In the genomic region with DNA sequence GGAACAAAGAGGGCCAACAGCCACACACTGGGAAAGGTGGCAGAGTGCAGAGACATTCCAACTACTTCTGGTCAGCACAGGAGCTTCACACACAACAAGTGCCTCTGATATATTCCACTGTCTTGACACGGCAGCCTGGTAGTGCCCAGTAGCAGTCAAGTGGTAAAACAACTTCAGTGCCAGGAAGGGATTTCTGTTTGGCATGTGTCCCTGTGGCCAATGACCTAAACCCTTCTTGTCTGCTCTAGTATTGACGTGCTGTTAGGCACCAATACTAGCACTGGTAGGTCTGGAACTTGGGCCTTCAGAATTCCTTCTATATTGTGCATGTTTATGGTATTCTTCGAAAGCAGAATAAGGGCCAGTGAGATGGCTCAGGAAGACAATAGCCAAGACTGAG, we compare ENCODE assay signal across 22 mouse cellular contexts. TPM values are rescaled to one million over a fixed set of nuclear protein-coding genes. Genes with fewer than 3 reads are reported as not detected.
DNase-seq lines count a peak whose midpoint lies in the region; ATAC-seq and TF ChIP-seq lines count a peak whose summit lies in the region.
"Had no signal": no experiment of that assay in that cellular context is flagged by ENCODE, and none has a peak within 500 bp of the region (broad histone marks: within the 10 kb centered on the region; RNA-seq: fewer than 3 reads in every experiment).

No protein-coding gene starts in this region.

- TF ChIP-seq POLR2A in kidney, adult 2 months (IDR thresholded peaks at IDR 0.05; ENCODE audit: low read depth, low read length), result no peak
- TF ChIP-seq POLR2A in liver, adult 2 months (IDR thresholded peaks at IDR 0.05; ENCODE audit: extremely low read depth, insufficient read depth, low read length), result no peak

- TF ChIP-seq CTCF in gastrocnemius, adult 2 months (IDR thresholded peaks at IDR 0.05), result no peak
- TF ChIP-seq CTCF in kidney, adult 2 months (conservative IDR thresholded peaks at IDR 0.05; ENCODE audit: insufficient read depth, insufficient read length, low read depth, low read length), result no peak
- no peak for TF ChIP-seq CTCF in liver, adult 2 months (IDR thresholded peaks at IDR 0.05; ENCODE audit: low read depth, low read length)

- H3K79me2 ChIP-seq in liver, adult 2 months (ENCODE audit: control insufficient read depth, insufficient read depth, low read length), result 0 out of 2 replicates have a peak, but pooled peaks cover 2% of the 10 kb centered on the region

- no peaks in the 10 kb centered on the region for H3K9me3 ChIP-seq in liver, embryonic 12.5 days (replicated peaks)
- no peaks in the 10 kb centered on the region for H3K9me3 ChIP-seq in forebrain, embryonic 10.5 days
- H3K9me3 ChIP-seq: G1E; hindbrain, embryonic 12.5 days; hindbrain, embryonic 15.5 days had no signal

- H3K9ac ChIP-seq in liver, adult 2 months (ENCODE audit: low read depth, low read length), result no peak overlapping the region
- H3K9ac ChIP-seq in liver, embryonic 12.5 days, result no peak overlapping the region
- H3K9ac ChIP-seq: forebrain, postnatal 0 days; hindbrain, embryonic 12.5 days; hindbrain, embryonic 15.5 days had no signal

- intact Hi-C loops in gastrocnemius, adult 2 months (cut with DNase I), result loop anchor here (10.0 kb wide), 1 partner anchor 50 kb away; no protein-coding TSS in a partner anchor
- intact Hi-C loops in gastrocnemius, postnatal 36 days (cut with DNase I), result no loop called here

- DNase-seq in gastrocnemius, adult 2 months, result peak; percentile 33
- DNase-seq in gastrocnemius, postnatal 36 days, result no peak
- peak; percentile 49 for DNase-seq in kidney, adult 2 months
- DNase-seq in kidney, adult 18-20 months, result no peak
- peak; percentile 78 for DNase-seq in liver, adult 2 months (ENCODE audit: extremely low read depth, low read depth, low spot score)
- no peak for DNase-seq in forebrain, embryonic 10.5 days (ENCODE audit: extremely low spot score, low spot score)
- DNase-seq: adrenal gland, adult 8-10 months; adrenal gland, postnatal 36 days; B cell, adult 2 months; cerebellum, adult 18-20 months; cerebellum, adult 9-10 months; cerebellum, postnatal 14 days; forebrain, postnatal 0 days; gastrocnemius, postnatal 25 days had no signal

- no peak overlapping the region for H3K4me2 ChIP-seq in liver, embryonic 12.5 days
- H3K4me2 ChIP-seq: heart, embryonic 11.5 days; hindbrain, embryonic 12.5 days; hindbrain, embryonic 15.5 days had no signal

- WGBS in kidney, adult 2 months, result 65% methylated on average over 3 of the region's 3 CpGs
- WGBS in liver, adult 2 months, result 47% methylated on average over 3 of the region's 3 CpGs
- WGBS in liver, embryonic 12.5 days (ENCODE audit: insufficient replicate concordance), result 83% methylated on average over 3 of the region's 3 CpGs
- WGBS in forebrain, embryonic 10.5 days, result 93% methylated on average over 3 of the region's 3 CpGs

- peaks cover 4% of the 10 kb centered on the region; the same call in 1 of the 2 replicates for H3K4me1 ChIP-seq in kidney, adult 2 months (ENCODE audit: control insufficient read depth, insufficient read depth, low read length)
- peaks cover 6% of the 10 kb centered on the region for H3K4me1 ChIP-seq in liver, adult 2 months (ENCODE audit: control insufficient read depth, insufficient read depth, low read length)
- H3K4me1 ChIP-seq in liver, embryonic 12.5 days, result no peaks in the 10 kb centered on the region
- H3K4me1 ChIP-seq in forebrain, embryonic 10.5 days, result peaks cover 10% of the 10 kb centered on the region; the same call in 1 of the 2 replicates
- H3K4me1 ChIP-seq: hindbrain, embryonic 15.5 days had no signal

- no peaks in the 10 kb centered on the region for H3K27me3 ChIP-seq in kidney, adult 2 months (replicated peaks; ENCODE audit: control insufficient read depth, insufficient read depth, low read length)
- H3K27me3 ChIP-seq in liver, adult 2 months (ENCODE audit: control insufficient read depth, insufficient read depth, low read length), result no peaks in the 10 kb centered on the region
- H3K27me3 ChIP-seq in liver, embryonic 12.5 days (replicated peaks), result no peaks in the 10 kb centered on the region
- H3K27me3 ChIP-seq in forebrain, embryonic 10.5 days (ENCODE audit: poor library complexity, severe bottlenecking), result no peaks in the 10 kb centered on the region
- H3K27me3 ChIP-seq: CH12.LX; hindbrain, embryonic 12.5 days; hindbrain, embryonic 15.5 days; Patski had no signal

- no peaks in the 10 kb centered on the region for H3K36me3 ChIP-seq in kidney, adult 2 months (ENCODE audit: control insufficient read depth, insufficient read depth, low read length)
- peaks cover 21% of the 10 kb centered on the region; the same call in 1 of the 2 replicates for H3K36me3 ChIP-seq in liver, adult 2 months (ENCODE audit: control insufficient read depth, insufficient read depth, low read length)
- peaks cover 80% of the 10 kb centered on the region for H3K36me3 ChIP-seq in liver, embryonic 12.5 days
- peaks cover 56% of the 10 kb centered on the region for H3K36me3 ChIP-seq in forebrain, embryonic 10.5 days (replicated peaks)

- ATAC-seq in liver, embryonic 12.5 days, result no peak
- ATAC-seq: forebrain, embryonic 14.5 days; forebrain, postnatal 0 days; Patski had no signal

- H3K4me3 ChIP-seq in gastrocnemius, adult 2 months, result no peak overlapping the region
- no peak overlapping the region for H3K4me3 ChIP-seq in kidney, adult 2 months (ENCODE audit: insufficient read depth, low read depth, low read length)
- no peak overlapping the region for H3K4me3 ChIP-seq in liver, adult 2 months (ENCODE audit: insufficient read depth, low read depth, low read length)
- no peak overlapping the region for H3K4me3 ChIP-seq in liver, embryonic 12.5 days
- H3K4me3 ChIP-seq in forebrain, embryonic 10.5 days, result no peak overlapping the region
- H3K4me3 ChIP-seq: hindbrain, embryonic 12.5 days; hindbrain, embryonic 15.5 days had no signal

- peak overlapping the region; percentile 40; the same call in 1 of the 2 replicates for H3K27ac ChIP-seq in gastrocnemius, adult 2 months
- H3K27ac ChIP-seq in kidney, adult 2 months (ENCODE audit: insufficient read depth, low read depth, low read length), result no peak overlapping the region
- H3K27ac ChIP-seq in liver, adult 2 months (replicated peaks; ENCODE audit: insufficient read depth, low read depth, low read length), result 0 out of 2 replicates have a peak overlapping the region, but pooled peaks have one; percentile 12
- no peak overlapping the region for H3K27ac ChIP-seq in liver, embryonic 12.5 days
- no peak overlapping the region for H3K27ac ChIP-seq in forebrain, embryonic 10.5 days
- H3K27ac ChIP-seq: hindbrain, embryonic 12.5 days; hindbrain, embryonic 15.5 days had no signal

RNA-seq across cellular contexts. Expression of a gene that starts 42.5 kb away (rescaled TPM):
- 10 to 100 TPM; 13.6 to 14.4 TPM for total RNA-seq in gastrocnemius, adult 2 months (2021)
- total RNA-seq in gastrocnemius, postnatal 36 days (2021), result 10 to 100 TPM; 13.5 to 14.3 TPM
- polyA plus RNA-seq in kidney, adult 2 months (2012; rRNA removed), result 88.7 and 96.2 TPM in 2 replicates
- 44.0 and 44.5 TPM in 2 replicates for total RNA-seq in liver, adult 2 months (2014; rRNA removed)
- polyA plus RNA-seq in liver, adult 2 months (2012; rRNA removed), result 60.9 and 61.9 TPM in 2 replicates
- 55.2 and 60.4 TPM in 2 replicates for polyA plus RNA-seq in liver, embryonic 12.5 days (2016; fragmentation: Nextera tagmentation; extraction: Ambion mirVana)
- 129 and 133 TPM in 2 replicates for polyA plus RNA-seq in forebrain, embryonic 10.5 days (2016; fragmentation: Nextera tagmentation; extraction: Ambion mirVana)

Comparison
In these comparisons a context has a peak if more than half of its experiments do, and no peak if none do; other contexts are left out.
1. DNase-seq: peak in gastrocnemius, adult 2 months (single experiment), kidney, adult 2 months (single experiment) and liver, adult 2 months (single experiment); none in gastrocnemius, postnatal 36 days (0 of 2), kidney, adult 18-20 months (single experiment) and forebrain, embryonic 10.5 days (single experiment).
2. H3K27ac ChIP-seq: peak in gastrocnemius, adult 2 months (single experiment) and liver, adult 2 months (single experiment); none in kidney, adult 2 months (single experiment), liver, embryonic 12.5 days (single experiment) and forebrain, embryonic 10.5 days (single experiment).